Mouse (Mus musculus) monocyte, adult 59 days (primary cell): ENCODE results near the gene Tecr. TPM values are rescaled to one million over a fixed set of nuclear protein-coding genes. Genes with fewer than 3 reads are reported as not detected.

ENCODE experiments used
- total RNA-seq, 2 experiments: library from RNA; stranded (reverse); gene quantifications; one replicate each; pipeline ENCODE4 v1.2.4; 2023

The Tecr gene
- 100 to 1,000 TPM; 175 to 233 TPM for total RNA-seq

GRCm38 (mm10) chr8:83607661-83608397 lies at the start of gene Tecr, which contains the start of gene Dnajb1:
TSS of gene Tecr (minus strand) at chr8:83607971.
TSS of gene Dnajb1 (plus strand) at chr8:83608193.

GRCm38 (mm10) chr8:83652030-83652743 lies 44.4 kb upstream of the Tecr start, which contains the start of gene Gipc1:
TSS of gene Gipc1 (plus strand) at chr8:83652677.

GRCm38 (mm10) chr8:83566469-83567395 lies 41.0 kb downstream of the Tecr start, which contains the start of gene Ndufb7:
TSS of gene Ndufb7 (plus strand) at chr8:83566671.

GRCm38 (mm10) chr8:83535736-83536135 lies 72.0 kb downstream of the Tecr start, which contains the start of gene Olfr370:
TSS of gene Olfr370 (plus strand) at chr8:83535780.

Other genes starting within 250 kb of the Tecr start
- not detected for gene Clgn, start 218.1 kb downstream of the Tecr start, total RNA-seq
- gene Scoc, start 149.6 kb downstream of the Tecr start, total RNA-seq, result 10 to 100 TPM; 15.4 to 16.8 TPM
- gene Olfr370, start 72.2 kb downstream of the Tecr start, total RNA-seq, result not detected
- gene Ndufb7, start 41.3 kb downstream of the Tecr start, total RNA-seq, result 10 to 100 TPM; 82.2 to 97.6 TPM
- gene Dnajb1, start 222 bp upstream of the Tecr start, total RNA-seq, result 10 to 100 TPM; 57.1 to 57.9 TPM
- gene Gipc1, start 44.7 kb upstream of the Tecr start, total RNA-seq, result 10 to 100 TPM; 24.9 to 28.4 TPM
- under 1 TPM in 1 of 2 experiments, not detected in 1; 0.21 TPM for gene Ptger1, start 58.7 kb upstream of the Tecr start, total RNA-seq
- gene Pkn1, start 91.2 kb upstream of the Tecr start, total RNA-seq, result 100 to 1,000 TPM; 288 to 307 TPM
- 10 to 100 TPM; 29.0 to 29.1 TPM for gene Ddx39, start 107.2 kb upstream of the Tecr start, total RNA-seq
- 1,000 to 10,000 TPM; 2,520 to 2,540 TPM for gene Adgre5, start 133.4 kb upstream of the Tecr start, total RNA-seq